Mouse (Mus musculus) MN1 (cell line): ENCODE measurements at regions not wholly inside any gene's neighbourhood (a gene's known extent, or its start where the extent isn't known, plus 50 kb on each side); places are given as distances from the start of the nearest gene placed in this dataset.
"Not testable (repeated sequence)": the region's sequence is repeated elsewhere in the genome, so short reads cannot be mapped to it uniquely, and the experiment has no call there.

Experiments
- DNase-seq: peaks from one replicate; pipeline ENCODE4 v3.0.0-alpha.2; 2016; ENCODE audit warnings: low spot score

DNA sequence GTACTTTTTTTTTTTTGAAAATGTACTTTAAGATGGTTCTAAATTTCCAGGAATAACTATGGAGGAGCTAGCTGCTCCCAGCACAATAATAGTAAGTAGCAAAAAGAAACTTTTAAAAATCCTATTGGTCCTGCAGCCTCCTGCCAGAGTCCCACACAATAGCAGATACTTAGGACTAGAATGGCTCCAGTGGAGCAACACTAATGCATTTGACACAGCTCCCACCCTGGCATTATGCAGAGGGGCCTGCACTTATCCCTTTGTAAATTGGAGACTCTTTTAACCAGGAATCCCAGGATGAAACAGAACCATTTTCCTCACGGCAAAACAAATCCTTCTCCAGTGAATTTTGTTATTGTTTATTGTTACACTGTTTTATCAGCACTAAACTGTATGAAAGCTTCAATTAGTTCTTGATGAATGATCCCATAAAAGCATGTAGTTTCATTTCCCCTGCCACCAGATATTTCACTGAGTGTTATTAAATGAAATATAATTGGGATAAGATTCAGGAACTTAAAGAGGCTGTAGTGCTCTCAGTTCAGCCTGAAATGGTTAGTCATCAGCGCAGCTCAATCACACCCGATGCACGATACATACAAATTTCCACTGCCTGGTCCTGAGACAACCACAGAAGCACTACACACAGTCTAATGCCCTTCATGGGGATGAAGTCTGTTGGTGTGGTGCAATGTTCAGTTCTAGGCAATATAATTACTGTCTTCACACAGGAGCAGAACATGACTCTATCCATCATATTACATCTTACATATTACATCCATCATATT, 708.6 kb upstream of the Mms22l start:
- no peak for DNase-seq

GRCm38 (mm10) chr4:23823516-23823915, 672.7 kb upstream of the Mms22l start:
- DNase-seq, result no peak

GRCm38 (mm10) chr4:23826885-23827284, 669.4 kb upstream of the Mms22l start:
- no peak for DNase-seq

- no peak for DNase-seq
Observed at GRCm38 (mm10) chr4:23832385-23833164, 663.7 kb upstream of the Mms22l start.

- DNase-seq, result no peak
Observed at GRCm38 (mm10) chr4:23843609-23844287, 652.5 kb upstream of the Mms22l start.

DNA sequence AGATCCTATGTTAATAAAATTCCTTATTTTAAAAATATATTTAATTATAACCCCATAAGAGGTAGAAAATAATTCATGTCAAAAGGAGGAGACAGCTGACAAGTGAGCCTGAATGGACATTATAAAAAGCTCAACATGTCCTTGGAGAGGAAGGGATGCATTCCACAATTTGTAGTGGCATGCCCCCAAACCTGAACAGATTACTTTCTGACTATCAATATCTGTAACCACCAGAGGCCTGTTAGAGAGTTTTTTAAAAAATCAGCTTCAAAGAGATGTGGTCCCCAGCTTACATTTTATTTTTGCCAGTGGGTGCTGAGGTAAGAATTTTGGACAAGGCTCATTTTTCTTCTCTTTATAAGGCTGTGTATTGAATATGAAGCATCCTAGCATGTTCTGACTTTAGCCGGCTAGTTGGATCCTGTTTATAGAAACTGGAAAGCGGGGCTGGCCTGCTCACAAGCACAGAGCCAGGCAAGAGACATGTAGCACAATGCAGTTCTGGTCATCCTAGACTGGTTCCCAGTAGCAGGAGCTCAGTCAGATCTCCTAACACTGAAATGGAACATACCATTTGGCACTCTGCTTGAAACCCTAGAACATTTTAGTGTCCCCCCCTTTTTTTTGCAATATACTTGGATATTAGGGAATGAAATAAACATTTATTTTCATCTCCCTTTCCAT, 651.8 kb upstream of the Mms22l start:
- no peak for DNase-seq

- no peak for DNase-seq
Observed at GRCm38 (mm10) chr4:23845263-23845662, 651.0 kb upstream of the Mms22l start.

DNA sequence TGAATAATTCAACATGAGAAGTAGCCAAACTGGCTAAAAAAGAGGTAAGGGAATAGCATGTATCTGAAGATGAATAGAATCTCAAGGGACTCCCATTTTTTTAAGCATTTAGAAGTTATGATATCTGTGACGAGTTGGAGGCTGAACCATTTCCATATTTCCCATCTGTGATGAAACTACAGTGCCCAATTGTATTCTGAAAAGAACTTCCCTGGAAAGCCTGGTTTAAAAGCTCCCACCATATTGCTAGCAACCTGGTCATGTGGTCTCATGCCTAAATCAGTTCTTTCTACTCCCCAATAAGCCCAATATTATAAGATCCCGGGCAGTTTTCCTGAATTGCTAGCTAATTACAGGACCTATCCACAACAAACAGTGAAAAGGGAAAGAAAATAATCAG, 645.6 kb upstream of the Mms22l start:
- no peak for DNase-seq

DNA sequence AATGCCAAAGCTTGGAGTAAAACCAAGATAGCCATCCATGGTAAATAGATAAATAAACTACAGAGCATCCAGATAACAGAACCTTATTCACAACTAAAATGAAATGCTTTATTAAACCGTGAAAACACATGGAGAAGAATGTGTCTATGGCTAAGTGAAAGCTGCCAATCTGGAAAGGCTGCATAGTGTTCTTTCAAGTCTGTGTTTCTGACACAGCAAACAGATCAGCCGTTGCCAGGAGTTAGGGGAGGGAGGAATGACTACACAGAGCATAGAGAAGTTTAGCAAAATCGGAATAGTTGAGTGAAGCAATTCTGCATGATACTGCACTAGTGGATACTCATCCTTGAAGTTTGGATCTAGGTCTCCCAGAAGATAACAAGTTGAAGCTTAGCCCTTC, 633.8 kb upstream of the Mms22l start:
- no peak for DNase-seq

GRCm38 (mm10) chr4:23880007-23880406, 616.2 kb upstream of the Mms22l start:
- DNase-seq, result no peak

DNA sequence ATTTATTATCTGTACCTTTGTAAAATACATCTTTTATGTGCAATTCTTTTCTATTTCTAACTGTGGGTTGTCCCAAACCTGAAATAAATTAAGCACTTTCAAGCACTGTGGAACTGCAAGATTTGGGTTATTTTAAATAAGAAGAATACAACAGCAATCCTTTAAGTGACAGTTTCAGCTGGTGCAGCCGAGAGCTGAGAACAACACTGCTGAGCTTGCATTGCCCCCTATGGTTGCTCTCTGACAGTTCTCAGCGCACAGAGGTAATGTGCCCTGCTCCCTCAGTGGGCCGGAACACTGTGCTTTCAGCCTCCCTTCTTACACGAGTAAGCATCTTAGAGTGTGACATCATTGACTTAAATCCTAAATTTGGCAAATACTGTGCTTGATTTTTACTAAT, 582.9 kb upstream of the Mms22l start:
- no peak for DNase-seq

DNA sequence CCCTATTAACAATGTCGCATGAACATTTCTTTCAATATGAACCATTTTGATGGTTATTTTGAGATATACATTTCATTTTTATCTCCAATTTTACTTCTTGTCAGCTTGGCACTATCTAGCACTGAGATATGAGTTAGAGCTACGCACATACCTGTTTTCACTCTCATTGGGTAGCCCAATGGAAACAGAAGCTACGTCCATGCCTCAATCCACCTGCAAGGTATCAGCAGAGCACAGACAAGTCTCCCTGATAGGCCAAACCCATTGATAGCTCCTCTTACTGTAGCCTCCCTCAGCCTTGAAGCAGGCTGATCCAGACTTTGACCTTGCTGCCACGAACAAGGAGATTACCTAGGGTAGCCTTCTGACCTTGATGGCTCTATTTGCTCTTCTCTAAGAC, 582.4 kb upstream of the Mms22l start:
- no peak for DNase-seq

GRCm38 (mm10) chr4:23914423-23914822, 581.8 kb upstream of the Mms22l start:
- DNase-seq, result no peak

DNA sequence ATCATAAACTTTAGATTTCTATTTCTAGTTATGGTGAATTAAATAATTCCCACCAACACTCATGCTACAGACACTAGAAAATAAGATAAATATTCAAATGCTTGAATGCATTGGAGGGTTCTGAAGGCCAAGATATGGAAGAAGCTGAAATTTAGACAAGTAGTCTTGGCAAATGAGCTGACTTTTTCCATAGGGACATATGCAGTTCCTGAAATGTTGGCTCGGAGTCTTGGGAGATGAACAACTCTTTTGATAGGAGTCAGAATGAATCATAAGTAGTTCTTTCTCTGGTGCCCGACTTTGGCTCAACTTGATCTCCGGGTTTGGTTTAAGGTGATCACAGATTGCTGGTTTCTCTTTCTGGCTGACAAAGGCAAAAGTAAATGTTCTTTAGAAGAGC, 574.7 kb upstream of the Mms22l start:
- no peak for DNase-seq

DNA sequence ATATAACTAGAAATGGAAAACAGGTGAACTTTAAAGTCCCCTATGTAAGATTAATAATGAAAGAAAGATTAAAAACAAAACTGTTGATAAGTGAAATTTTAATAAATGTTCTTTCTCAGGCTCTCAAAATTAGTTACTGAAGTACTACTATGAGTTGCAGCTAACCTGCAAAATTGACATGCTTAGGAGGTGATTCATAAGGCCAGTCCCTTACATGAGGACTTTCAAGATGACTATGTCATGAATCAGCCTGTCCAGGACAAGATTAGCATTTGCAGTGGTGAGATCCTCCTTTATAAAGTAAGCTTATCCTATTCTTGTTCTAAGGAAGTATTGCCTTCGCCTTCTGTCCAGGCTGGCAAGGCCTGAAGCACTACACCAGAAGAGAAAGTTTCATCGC, 542.1 kb upstream of the Mms22l start:
- no peak for DNase-seq

DNA sequence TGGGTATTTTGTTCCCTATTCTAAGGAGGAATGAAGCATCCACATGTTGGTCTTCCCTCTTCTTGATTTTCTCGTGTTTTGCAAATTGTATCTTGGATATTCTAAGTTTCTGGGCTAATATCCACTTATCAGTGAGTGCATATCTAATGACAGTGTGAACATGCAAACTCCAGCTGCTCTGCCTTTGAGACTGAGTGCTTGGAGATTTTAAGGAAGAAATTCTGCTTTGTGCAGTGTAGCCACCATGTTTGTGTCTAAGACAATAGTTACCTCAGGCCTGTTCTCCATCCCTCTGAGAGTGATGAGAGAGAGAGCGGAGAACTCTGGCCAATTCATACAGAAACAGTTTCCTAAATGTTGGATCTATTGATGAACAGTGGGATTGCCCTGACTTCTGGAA, 514.1 kb upstream of the Mms22l start:
- not testable (repeated sequence) for DNase-seq

- no peak for DNase-seq
Observed at GRCm38 (mm10) chr4:23982790-23983451, 513.3 kb upstream of the Mms22l start.

- no peak for DNase-seq
Observed at GRCm38 (mm10) chr4:23983452-23983805, 512.8 kb upstream of the Mms22l start.

DNA sequence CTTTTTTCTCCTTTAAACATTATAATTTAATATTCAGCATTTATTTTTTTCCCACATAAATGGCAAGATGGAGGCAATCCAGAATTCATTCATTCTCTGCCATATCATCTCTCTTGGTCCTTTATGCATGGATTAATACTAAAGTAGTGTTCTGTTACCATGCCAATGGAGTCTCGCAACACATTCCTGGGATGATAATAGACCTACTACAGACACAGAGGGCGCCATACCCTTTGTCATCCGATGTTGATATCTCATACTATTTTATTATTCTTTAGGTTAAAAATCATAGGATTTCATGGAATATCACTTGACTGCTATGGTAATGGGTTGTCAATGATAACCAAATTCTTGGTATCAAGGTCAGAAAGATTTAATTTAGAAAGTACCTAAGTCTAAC, 512.2 kb upstream of the Mms22l start:
- no peak for DNase-seq

DNA sequence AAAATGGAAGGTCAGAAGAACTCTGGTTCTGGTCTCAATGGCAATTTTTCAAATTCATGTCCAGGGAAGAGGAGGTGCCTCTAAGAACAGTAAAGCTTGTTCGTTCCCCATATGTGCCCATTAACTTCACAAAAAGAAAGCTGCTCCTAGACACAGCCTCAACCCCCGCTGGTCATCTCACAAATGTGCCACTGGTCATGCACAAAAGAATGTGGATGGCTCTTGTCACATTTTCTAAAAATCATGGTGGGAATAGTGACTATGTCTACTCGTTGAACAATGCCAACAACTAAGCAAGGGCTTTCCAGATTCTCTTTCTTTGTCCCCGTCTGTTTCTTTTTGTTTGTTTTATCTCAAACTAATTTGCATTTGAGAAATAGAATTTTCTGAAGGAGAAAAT, 510.3 kb upstream of the Mms22l start:
- DNase-seq, result no peak

DNA sequence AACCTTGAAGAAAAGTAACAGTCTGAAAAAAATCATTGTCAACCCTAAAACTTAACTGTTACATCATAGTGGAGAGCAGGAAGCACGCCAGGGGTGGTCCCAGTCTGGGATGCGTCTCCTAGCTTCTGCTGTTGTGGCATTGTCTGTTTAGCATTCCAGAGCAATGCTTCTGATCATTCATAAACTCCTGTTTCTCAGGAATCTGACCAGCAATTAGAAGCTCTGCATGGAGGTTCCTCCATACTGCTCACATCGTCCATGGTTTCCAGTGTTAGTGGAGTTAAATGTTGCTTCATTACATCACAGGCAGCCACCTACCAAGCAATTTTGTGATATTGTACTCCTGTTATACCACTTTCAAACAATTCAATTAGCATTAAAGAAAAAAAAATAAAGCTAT, 502.4 kb upstream of the Mms22l start:
- no peak for DNase-seq
